Mouse (Mus musculus) gastrocnemius, postnatal 14 days (tissue): ENCODE results near the gene Hoxb5. TPM values are rescaled to one million over a fixed set of nuclear protein-coding genes. Genes with fewer than 3 reads are reported as not detected.

ENCODE experiments used
- DNase-seq: peaks from one replicate; pipeline ENCODE4 v3.0.0; 2021; ENCODE audit warnings: mixed read lengths
- intact Hi-C: fragments of 180-260 bp; cut with DNase I; formaldehyde crosslinking; loops from one replicate; pipeline ENCODE4 v1.15.1; 2025; ENCODE audit warnings: low total_unique reads
- long read RNA-seq, 2 experiments: library from polyadenylated mRNA; stranded (forward); transcript quantifications; one replicate each; pipeline ENCODE4 v2.0.0; 2021
- total RNA-seq, 2 experiments: library from RNA; stranded (reverse); gene quantifications; 2 replicates each; pipeline ENCODE4 v1.2.3; 2021

The Hoxb5 gene
- under 1 TPM; 0.90 to 0.91 TPM for total RNA-seq
- long read RNA-seq, experiment 1, result 0 reads
- long read RNA-seq, experiment 2, result 0 reads

DNA sequence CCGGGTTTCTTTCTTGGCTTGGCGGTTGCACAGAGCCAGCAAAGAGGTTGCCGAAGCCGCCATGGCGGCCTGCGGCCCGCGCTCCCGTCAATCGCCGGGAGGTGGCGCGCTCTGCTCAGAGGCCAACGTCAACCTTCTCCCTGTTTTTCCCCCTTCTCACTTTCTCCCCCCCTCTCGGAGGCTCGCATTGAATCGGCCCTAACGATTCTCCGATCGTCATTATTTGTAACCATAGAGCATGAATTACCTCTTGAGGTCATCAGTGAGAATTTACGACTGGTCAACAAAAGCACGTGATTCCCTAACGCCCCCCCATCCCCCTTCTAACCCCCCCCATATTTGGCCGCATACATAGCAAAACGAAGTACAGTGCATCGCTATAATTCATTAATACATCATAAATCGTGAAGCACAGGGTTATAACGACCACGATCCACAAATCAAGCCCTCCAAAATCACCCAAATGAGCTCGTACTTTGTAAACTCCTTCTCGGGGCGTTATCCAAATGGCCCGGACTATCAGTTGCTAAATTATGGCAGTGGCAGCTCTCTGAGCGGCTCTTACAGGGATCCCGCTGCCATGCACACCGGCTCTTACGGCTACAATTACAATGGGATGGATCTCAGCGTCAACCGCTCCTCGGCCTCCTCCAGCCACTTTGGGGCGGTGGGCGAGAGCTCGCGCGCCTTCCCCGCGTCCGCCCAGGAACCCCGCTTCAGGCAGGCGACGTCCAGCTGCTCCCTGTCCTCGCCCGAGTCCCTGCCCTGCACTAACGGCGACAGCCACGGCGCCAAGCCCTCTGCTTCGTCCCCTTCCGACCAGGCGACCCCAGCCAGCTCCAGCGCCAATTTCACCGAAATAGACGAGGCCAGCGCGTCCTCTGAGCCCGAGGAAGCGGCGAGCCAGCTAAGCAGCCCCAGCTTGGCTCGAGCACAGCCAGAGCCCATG is at the start of gene Hoxb5:
Gene Hoxb5 (plus strand): TSS at position 186 of the 949 bp plus-strand sequence.
- intact Hi-C loops, result loop anchor here (5.0 to 10.0 kb wide), 2 partner anchors 101 to 234 kb away; no protein-coding TSS in a partner anchor
- peak; percentile 66 for DNase-seq

DNA sequence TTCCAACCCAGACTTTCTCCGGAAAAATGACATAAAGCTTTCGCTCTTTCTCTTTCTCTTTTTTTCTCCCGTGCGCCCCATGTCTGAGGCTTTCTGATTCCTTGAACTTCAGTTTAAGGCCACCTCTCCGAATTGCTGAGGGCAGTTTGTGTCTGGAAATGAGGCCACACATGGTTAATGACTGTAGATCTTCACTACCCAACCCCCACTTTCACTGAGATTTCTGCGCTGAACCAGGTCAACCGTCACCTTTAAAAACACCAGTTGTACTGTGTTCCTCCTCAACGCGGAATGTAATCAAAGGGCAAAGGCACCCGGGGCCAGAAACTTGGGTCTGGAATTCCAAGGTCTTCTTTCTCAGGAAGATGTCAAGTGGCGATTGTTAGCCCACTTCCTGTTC is 48.9 kb upstream of the Hoxb5 start:
- intact Hi-C loops, result no loop called here

DNA sequence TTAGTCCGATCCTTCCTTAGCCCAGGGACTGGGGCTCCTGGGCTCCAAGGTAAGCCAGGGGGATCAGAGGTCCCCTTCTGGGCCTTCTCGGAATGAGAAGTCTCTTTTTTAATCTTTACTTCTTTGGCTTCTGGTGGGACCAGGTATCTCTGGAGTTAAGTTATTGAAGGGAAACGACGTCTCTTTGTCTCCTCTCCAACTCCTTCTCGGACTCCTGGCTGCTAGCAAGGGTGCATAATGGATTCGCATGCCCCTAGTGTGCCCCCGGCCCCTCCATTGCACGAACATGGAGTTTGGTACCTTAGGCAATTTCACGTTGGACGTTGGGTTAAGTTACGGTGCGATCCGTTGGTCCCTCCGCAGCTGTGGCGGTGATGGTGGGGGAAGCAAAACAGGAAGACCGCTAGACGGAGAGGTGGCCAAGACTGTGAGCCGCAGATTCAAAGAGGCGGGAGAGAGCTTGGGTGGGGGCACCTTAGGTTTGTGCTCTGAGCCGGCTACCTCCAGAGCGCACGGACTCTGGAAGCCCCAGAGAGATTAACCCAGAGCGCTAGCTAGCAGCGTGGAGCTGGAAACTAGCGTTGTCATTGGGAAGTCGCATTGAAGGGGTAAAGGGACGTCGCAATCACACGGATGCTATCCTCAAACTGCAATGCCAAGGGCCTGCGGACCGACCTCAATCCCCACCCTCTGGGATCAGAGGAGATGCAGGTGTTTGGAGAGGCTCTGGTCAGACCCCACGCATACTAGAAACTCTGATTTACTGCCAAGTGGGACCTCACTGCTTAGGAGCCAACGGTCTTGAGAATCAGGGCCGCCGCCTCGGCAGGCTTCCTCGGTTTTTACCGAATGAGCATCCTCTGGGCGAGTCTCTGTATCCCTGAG is 47.8 kb upstream of the Hoxb5 start:
- no peak for DNase-seq
- intact Hi-C loops, result no loop called here

More for the DNA sequence above, 48.9 kb upstream of the Hoxb5 start:
- no peak for DNase-seq

DNA sequence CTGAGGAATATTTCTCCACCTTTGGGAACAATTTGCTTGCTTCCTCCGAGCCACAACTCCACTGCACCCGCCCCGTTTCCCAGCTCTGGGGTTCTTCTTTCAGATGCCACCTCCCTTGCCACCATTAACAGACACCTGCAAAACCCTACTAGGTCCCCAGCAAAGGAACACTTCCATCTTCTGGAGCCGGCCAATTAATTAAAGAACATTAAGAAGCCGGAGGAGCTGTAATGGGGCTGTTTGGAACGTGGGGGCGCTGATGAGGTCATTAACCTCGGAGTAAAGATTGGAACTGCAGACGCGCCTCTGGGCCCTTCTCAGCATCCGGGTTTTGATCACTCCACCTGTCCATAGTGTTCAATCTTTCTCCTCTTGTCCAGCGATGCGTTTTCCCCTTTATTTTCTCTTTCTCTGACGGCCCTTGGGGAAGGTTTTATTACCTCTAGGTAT is 47.1 kb upstream of the Hoxb5 start:
- intact Hi-C loops, result no loop called here

DNA sequence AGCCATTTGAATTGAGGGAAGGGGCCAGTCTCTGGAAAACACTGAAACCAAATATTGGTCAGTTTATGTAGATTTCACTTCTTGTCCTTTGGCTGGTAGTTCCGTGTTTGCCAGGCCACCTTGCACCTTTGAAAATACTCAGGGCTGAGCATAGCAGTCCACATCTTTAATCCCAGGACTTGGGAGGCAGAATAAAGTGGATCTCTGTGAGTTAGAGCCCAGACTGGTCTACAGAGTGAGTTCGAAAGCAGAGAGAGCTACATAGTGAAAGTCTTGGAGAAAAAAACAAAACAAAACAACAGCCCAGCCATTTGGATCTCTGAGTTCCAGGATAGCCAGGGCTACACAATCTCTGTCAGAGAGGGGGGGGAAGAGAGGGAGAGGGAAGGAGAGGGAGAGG is 46.0 kb upstream of the Hoxb5 start:
- DNase-seq, result no peak
- intact Hi-C loops, result no loop called here

More for the DNA sequence above, 47.1 kb upstream of the Hoxb5 start:
- DNase-seq, result no peak

DNA sequence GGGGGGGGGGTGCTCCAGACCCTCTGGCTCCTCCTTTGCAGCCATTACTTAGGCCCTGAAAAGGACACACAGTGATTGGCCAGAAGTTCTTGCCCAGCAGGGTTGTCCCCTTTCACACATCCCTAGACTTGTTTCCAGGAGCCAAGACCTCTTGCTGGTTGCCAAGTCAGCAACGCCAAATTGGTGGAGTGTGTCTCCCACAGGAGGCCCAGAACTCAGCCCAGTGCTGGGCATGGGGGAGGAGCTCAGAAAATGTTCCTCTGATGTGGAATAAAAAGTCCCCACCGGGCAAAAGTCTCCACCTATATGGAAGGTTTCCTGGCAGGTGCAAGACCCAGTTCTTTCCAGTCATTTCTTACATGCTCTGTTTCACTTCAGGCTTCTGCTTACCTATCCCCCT is 44.1 kb upstream of the Hoxb5 start:
- no peak for DNase-seq
- intact Hi-C loops, result no loop called here

DNA sequence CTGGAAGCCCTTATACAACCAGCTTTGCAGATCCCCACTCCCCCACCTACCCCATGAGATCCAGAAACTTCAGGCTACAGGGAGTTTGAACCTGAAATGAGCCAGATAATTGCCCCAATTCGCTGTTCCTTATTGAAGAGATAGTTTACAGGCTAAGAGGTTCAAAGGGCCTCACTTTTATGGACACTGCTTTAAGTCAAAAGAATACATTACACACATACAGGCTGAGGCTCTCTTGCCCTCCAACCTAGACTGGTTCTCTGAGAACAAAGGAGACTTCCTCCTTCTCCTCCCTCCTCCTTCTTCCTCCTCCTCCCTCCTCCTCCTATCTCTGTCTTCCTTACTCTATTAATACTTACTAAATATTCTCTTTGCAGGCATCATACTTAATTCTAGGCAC is 43.6 kb upstream of the Hoxb5 start:
- DNase-seq, result no peak
- intact Hi-C loops, result no loop called here

DNA sequence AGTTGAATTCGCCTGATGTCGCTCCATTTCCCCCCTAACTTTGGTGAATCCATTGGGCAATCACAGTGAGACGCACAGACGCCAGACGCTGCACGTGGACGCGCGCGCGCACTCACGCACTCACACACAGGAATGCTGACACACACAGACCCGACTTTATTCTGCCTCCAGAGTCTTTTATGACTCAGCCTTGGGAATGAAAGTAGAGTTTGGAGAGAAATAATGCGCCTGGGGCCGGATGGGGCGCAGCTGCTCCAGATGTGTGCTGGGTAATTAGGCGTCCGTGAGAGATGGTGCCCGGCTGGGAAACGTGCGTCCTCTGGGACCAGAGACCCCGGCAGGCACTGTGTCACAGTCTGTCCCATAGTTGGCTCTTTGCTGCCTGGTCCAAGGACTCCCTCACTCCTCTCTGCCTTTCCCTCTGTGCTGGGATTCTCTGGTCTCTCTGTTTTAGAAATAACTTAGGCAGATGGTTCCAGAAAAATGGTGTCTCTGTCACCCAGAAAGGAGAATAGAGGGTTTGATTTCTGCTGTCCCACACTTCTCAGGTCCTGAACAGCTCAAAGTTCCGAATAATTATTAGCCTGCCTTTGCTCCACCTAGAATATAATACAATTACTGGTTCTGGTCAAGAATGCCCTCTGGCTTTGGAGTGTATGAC is 42.7 kb upstream of the Hoxb5 start:
- intact Hi-C loops, result no loop called here
- no peak for DNase-seq

DNA sequence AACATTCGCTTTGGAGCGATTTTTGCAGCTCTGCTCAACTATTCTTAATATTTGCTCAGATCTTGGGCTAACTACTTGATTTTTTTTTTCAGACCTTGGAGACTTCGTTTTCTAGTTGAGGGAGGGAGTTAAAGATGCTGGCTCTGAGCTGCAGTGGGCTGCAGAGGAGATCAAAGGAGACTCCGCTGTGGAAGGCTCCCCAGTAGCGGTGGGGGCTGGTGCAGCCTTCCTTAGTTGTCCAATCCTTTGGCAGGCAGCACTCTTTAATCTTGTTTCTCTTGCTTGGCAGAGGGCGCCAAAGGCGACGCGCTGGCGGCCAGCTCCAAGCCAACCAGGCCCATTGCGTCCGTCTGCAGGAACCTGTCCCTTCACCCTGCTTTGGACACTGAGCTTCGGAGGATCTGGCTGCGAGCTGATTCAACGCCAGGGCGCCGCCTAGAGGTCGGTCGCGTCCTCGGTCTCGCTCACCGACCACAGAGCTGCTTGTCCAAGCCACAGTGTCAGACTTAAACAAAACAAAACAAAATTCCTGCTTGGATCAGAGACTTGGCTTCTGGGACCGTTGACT is 41.7 kb upstream of the Hoxb5 start:
- intact Hi-C loops, result no loop called here

DNA sequence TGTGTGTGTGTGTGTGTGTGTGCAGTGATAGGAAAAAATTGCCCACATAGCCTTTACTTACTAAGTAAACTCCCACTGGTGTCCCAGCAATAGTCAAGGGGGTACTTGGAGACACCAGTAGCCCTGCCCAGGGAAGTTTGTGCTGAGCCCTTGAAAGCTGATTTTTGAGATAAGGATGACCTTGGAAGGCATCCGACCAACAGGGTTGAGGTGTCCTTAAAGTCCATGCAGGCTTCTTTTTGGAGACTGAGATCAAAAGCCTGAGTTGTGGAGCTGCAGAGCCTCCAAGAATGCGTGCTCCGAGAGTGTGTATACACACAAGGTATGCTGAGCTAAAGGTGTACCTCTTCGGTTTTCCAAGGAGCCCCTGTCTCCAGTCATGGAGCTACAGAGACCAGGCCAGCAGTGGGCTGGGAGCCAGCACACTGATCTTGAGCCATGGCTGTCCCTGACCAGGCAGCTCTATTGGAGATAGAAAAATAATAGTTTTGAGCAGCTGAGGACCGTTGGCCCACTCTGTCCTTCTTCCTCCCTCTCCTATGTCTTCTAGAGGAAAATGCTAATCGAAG is 40.8 kb upstream of the Hoxb5 start:
- DNase-seq, result no peak
- intact Hi-C loops, result no loop called here

More for the DNA sequence above, 41.7 kb upstream of the Hoxb5 start:
- peak; percentile 61 for DNase-seq

DNA sequence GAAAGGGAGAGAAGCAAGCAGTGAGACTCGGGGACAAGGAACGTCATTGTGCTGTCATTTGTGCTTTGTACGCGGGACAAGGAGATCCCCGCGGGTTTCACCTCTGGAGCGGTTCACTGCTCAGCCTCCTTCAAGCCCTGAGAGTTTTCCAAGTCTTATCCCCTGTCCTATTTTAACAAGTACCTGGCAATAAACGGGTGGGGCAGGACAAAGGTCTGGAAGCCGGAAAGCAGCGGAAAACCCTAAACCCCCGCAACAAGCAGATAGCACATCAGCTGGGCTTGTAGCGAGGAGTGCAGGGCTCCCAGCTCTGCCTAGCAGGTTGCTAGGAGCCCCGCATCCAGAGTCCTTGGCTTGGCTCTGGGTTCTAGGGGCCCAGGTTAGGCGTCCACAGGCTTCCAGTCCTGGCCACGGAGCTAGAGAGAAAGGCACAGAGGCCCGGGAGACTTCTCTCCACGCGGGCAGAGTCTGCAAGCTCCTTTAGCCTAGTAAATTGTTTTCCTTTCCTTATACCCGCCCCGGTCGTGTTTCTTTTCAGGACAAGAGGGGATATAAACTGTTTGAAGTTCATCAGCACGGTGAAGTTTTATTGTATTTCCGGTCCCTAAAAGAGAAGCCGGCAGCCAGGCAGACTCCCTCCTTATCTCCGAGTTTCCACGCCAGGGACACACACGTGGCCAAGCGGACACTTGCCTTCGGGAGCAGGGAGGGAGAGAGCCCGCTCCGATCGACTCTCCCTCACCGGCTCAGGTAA is 39.3 kb upstream of the Hoxb5 start:
- intact Hi-C loops, result no loop called here
- DNase-seq, result no peak

DNA sequence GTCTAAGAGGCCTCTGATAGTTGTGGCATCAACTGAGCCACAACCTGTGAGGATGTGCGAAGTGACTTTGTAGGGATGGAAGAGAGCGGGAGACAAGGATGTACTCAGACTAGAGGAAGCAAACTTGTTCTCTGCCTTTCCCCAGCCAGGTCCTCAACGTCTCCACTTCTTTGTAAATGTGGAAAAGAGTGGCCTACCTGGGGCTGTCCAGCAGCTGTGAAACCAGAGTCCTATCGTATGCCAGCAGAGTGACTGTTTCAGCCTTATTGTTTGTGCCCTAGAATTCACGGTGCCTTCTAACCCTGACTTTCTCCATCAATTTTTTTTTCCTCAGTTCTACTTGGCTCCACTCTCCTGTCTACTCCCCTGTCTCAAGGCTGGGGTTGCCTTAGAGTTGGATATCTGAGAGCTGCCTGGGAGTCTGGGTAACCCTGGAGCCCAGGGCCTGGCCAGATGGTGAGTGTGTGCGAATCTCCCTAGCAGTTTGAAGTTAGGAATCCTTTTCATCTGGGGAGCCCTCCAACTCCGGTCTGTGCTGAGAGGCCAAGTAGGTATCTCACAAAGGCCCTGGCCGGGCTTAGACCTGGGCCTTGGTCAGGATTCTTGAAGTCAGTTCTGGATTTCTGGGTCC is 38.6 kb upstream of the Hoxb5 start:
- intact Hi-C loops, result no loop called here

DNA sequence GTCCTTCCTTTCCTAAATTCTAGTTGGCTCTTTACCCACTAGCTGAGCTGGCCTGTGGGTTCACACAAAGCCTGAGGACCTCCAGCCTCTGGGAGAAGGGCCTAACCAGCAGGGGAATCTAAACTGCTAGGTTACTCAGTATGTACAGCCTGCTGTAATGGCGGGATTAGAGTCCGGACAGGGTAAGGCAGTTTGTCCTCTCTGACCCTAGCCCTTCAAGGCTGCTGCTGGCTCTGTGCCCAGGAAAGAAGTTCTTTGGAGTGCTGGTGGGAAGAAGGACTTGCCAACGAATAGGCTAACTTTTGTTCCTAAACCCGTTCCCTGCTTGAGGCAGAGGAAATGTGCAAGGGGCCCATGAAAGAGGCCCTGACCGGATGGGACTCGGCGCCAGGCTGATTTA is 37.2 kb upstream of the Hoxb5 start:
- intact Hi-C loops, result no loop called here

More for the DNA sequence above, 38.6 kb upstream of the Hoxb5 start:
- DNase-seq, result no peak

DNA sequence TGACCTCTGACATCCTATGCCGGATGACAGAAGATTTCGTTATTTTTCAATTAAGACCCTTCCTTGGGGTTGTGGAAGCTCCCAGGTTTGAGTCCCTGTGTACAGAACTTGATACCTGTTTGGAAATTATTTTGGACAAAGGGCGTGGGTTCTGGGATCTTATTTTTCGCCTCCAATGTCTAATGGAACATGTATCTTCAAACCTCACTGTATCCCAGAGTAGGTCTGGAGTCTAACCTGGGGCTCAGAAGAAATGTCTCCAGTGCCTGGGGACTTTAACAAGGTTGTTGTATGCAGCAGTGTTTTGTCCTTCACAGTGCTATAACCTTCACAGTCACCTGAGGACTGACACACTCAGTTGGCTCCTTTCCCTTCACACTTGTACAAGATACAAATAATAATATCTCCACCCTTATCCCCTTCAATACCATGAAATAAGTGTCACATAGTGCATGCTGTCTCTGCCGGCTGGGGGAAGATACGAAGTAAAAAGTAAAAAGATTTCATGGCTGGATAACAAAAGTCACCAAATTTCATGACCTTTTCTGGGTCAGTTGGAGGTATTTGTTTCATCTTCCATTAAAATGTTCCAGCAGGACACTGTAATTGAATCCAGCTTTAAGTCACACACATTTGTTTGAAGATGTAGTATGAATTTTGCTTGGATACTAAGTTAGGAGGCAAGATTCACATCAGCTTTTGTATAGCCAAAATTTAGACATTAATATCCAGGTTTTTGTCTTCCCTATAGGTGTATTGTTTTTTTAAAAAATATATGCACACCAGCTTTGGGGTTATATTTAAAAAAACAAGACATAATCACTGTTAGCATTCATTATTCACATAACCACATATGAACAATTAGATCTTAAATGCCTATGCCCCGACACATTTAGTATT is 35.9 kb upstream of the Hoxb5 start:
- intact Hi-C loops, result no loop called here
- no peak for DNase-seq

More for the DNA sequence above, 37.2 kb upstream of the Hoxb5 start:
- no peak for DNase-seq

DNA sequence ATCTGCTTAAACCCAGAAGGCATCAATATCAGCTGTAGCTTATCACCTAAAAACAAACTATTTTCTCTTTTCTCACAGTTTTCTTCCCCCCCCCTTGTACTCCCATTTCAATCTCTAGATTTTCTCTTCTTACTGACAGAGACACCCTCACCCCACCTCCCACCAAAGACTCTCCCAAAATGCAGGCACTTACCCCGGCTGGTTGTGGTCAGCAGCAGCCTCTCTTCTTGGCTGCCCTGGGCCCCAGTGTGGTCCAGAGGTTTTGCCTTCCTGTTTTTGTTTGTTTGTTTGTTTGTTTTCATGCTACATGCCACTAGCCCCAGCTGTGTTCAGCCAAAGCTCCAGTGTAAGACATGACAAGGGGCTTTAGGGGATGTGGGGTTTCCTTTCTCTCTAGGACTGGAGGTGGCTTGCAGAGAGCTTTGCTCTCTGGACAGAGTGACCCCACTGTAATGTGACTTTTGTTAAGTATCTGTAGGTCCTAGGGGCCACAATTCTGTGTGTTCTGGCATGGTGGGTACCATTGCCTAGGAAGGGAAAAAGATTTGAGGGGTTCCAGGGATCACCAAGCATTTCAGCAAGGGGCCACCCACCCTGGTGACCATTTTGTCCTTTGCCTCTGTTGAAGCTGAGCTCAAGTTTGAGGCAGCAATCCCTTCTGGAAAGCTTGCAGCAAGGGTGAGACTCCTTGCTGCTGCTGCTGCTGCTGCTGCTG is 34.9 kb upstream of the Hoxb5 start:
- intact Hi-C loops, result no loop called here
- no peak for DNase-seq

DNA sequence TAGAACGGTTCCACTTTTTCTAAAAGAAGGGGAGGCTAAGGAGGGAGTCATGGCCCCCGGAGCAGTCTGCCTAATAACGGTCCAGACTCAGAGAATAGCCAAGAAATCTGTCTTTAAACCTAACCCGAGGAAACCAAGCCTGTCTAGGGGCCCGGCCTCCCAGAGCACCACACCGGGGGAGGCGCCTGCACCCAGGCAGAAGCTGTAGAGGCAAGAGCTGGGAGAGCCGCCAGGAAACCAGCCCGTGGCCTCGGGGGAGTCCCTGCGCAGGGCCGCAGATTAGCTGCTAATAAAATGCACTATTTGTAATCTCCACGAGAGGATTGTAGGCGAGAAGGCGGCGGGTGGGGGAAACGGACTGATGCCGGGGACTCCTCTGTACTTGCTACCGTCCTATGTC is 33.3 kb upstream of the Hoxb5 start:
- DNase-seq, result no peak
- intact Hi-C loops, result loop anchor here (10.0 kb wide), 1 partner anchor 285 kb away; no protein-coding TSS in a partner anchor
